Mouse (Mus musculus) heart, postnatal 36 days (tissue): ENCODE results near the gene Fbxo21. TPM values are rescaled to one million over a fixed set of nuclear protein-coding genes. Genes with fewer than 3 reads are reported as not detected.

Experiments
- DNase-seq, 2 experiments: peaks; one replicate each; pipeline ENCODE4 v3.0.0; 2021 to 2022
- intact Hi-C: fragments of 180-260 bp; cut with DNase I; formaldehyde crosslinking; loops from one replicate; pipeline ENCODE4 v1.15.1; 2025
- total RNA-seq, 2 experiments: library from RNA; stranded (reverse); gene quantifications; 2 replicates each; pipeline ENCODE4 v1.2.3; 2021

Gene Fbxo21
- 10 to 100 TPM; 35.8 to 42.6 TPM for total RNA-seq

DNA sequence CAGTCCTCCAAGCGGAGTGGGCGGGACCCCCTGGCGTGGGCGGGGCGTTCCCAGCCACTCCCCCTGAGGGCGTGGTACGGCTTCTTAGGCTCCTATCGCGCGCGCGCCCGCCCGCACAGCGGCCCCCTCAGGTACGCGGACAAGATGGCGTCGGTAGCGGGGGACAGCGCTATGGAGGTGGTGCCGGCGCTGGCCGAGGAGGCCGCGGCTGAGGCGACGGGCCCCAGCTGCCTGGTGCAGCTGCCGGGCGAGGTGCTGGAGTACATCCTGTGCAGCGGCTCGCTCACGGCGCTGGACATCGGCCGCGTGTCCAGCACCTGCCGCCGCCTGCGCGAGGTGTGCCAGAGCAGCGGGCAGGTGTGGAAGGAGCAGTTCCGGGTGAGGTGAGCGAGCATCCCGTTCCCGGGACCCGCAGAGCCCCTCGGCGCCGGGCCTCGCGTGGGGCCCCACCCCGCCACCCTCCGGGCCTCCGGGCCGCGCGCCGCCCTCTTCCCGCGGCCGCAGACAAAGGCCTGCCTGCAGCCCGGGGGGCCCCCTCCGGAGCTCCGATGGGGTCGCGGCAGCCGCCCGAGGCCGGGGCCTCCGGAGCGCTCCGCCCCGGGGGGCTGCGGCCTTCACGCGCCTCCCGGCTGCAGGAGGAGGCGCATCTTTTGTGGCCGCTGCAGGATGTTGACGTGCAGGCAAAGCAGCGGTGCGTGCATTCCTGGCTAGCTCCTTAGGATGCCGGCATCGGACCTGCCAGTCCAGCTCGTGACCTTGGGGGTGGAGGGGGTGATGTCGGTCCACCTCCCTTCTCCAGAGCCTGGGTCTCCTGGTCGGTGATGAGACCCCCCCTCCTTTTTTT is at the start of gene Fbxo21:
Fbxo21 (plus strand) TSS at position 74 of the 844 bp plus-strand sequence.
- intact Hi-C loops = no loop called here
- peak; percentile 97 to 98 for DNase-seq

DNA sequence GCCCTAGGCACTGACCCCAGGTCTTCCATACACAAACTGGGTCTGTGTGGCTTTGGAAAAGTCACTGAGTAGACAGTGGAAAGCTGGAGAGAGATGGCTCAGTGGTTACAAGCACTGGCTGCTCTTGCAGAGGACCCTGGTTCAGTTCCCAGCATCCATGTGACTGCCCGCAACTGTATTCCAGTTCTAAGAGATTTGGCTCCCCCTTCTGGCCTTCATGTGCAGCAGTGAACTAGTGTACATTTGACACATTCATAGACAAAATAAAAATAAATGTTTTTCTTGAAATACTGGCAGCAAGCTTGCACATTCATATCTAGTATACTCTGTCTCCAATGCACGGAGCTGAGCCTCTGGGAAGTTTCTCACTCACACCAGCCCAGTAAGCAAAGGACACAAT is 48.0 kb upstream of the Fbxo21 start:
- intact Hi-C loops = no loop called here
- no peak for DNase-seq

DNA sequence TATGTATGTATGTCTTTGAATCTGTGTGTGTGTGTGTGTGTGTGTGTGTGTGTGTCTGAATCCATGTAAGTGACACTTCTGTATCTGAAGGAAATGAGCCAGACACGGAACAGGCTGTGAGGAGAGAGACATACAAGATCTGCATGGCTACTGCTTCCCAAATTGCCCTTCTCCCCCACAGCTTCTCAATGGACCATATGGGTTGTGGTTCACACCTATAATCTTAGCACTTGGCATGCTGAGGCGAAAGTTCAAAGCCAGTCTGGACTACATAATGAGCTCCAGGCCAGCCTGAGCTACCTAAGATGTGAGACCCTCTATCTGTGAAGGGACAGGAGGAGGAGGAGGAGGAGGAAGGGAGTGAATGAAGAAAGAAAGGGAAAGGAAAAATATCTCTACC is 44.3 kb upstream of the Fbxo21 start:
- intact Hi-C loops = loop anchor here (2.0 kb wide), 1 partner anchor 415 kb away; no protein-coding TSS in a partner anchor
- DNase-seq = no peak

DNA sequence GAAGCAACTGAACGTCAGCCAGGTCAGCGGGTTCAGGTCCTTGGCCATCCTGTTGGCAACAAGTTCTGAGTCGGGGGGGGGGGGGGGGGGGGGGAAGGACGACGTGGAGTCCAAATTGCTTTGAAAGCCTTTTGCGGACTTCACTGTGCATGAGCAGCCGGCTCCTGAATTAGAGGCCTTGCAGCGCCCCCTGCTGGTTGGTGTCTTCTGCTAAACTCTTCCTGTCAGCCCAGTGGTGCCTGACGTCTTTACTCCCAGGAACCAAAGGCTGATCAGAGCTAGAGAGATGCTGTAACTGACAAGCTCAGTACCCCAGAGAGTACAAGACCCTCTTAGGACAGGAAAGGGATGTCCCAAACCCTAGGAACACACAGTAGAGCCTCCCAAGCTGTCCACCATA is 43.7 kb upstream of the Fbxo21 start:
- intact Hi-C loops = loop anchor here (1.0 to 2.0 kb wide), 2 partner anchors 319 to 416 kb away; no protein-coding TSS in a partner anchor
- DNase-seq = peak; percentile 74 to 87

DNA sequence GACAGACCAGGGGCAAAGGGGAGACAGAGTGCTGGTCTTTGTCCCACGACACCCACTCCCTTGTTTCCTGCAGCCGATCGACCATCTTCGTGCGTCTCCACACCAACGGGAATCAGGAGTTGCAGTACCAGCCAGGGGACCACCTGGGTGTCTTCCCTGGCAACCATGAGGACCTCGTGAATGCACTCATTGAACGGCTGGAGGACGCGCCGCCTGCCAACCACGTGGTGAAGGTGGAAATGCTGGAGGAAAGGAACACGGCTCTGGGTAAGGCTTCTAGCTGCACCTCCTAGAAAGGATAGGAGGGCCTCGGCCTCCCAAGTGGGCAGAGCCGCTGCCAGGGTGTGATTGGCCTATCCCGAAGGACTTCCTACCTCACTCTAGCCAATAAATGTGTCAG is 40.2 kb upstream of the Fbxo21 start:
- intact Hi-C loops = loop anchor here (5.0 kb wide), 1 partner anchor 66 kb away; no protein-coding TSS in a partner anchor
- no peak for DNase-seq

DNA sequence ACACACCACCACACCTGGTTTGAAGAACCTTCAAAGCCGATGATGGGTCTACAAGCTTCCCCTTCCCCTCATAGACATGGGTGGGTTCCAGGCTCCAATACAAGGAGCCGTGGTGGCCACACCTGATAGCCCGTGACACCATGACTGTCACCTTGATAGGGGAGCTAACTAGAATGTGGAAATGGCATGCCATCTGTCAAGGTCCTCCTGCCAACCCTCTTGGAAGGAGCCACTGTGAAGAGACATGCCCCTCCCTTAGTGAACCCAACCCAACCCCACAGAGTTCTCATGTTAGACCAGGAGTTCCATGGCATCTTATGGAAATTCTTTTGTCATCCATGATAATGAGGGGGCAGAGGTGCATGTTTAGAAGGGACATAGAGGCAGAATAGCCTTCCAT is 39.3 kb upstream of the Fbxo21 start:
- intact Hi-C loops = loop anchor here (5.0 kb wide), 1 partner anchor 65 kb away; no protein-coding TSS in a partner anchor

DNA sequence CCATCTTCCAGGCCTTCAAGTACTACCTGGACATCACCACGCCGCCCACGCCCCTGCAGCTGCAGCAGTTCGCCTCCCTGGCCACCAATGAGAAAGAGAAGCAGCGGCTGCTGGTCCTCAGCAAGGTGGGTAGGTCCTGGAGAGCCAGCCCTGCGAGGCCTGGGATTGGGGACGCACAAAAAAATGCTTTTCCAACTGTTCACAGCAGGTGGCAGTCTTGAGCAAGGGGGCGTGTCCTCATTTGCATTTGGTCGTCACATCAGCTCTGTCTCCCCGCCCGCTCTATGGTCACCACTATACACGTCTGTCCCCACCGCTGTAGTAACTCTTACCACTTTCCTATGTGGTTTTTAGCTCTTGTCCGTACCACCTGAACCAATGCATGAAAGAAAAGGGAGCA is 38.3 kb upstream of the Fbxo21 start:
- peak; percentile 64 to 71 for DNase-seq
- intact Hi-C loops = loop anchor here (5.0 kb wide), 1 partner anchor 64 kb away; no protein-coding TSS in a partner anchor

More for the DNA sequence above, 39.3 kb upstream of the Fbxo21 start:
- DNase-seq = no peak

DNA sequence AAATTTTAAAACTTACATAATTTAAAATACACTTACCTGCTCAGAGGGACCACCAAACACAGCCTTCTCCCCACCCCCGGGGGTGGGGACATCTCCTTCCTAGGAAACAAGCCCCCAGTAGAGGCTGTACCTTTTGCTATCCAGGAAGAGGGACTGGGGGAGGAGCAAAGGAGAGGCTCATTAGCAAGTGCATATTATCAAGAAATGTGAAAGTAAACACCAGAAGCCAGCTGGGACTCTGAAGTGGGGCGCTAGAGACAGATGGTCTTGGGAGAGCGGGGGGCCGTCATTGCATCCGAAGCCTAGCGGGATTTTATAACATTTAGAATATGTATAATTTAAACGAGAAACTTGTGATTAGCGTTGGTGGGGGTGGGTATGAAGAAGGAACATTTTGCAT is 37.1 kb upstream of the Fbxo21 start:
- intact Hi-C loops = loop anchor here (5.0 kb wide), 1 partner anchor 63 kb away; no protein-coding TSS in a partner anchor

DNA sequence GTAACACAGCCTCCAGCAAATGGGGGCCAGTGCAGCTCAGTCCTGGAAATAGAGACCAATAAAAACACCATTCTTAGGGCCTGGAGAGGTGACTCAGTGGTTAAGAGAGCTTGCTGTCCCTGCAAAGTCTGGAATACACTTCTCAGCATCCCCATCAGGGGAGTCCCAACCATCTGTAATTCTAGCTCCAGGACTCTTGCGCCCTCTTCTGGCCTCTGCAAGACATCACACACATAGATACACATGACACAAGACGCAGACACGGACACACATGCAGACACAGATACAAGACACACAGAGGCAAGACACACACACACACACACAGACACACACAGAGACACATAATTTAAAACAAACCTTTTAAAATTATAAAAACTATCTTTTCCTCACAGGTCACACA is 35.0 kb upstream of the Fbxo21 start:
- no peak for DNase-seq

More for the DNA sequence above, 37.1 kb upstream of the Fbxo21 start:
- DNase-seq = no peak

DNA sequence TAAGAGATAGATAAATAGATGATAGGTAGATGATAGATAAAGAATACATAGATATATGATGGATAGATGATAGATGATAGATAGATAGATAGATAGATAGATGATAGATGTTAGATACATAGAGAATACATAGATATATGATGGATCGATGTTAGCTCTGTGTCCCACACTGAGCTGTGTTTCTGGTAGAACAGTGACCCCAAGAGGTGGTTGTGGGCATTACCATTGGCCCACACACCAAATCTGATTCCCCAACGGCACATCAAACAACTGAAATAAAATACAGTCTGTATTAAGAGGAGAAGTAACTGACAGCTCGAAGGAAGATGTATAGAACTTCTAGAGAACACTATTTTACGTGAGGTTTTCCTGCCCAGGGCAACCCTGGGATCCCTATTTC is 29.9 kb upstream of the Fbxo21 start:
- peak; percentile 29 to 52 for DNase-seq
- intact Hi-C loops = loop anchor here (5.0 kb wide), 2 partner anchors 334 to 439 kb away; no protein-coding TSS in a partner anchor

More for the DNA sequence above, 35.0 kb upstream of the Fbxo21 start:
- intact Hi-C loops = no loop called here

DNA sequence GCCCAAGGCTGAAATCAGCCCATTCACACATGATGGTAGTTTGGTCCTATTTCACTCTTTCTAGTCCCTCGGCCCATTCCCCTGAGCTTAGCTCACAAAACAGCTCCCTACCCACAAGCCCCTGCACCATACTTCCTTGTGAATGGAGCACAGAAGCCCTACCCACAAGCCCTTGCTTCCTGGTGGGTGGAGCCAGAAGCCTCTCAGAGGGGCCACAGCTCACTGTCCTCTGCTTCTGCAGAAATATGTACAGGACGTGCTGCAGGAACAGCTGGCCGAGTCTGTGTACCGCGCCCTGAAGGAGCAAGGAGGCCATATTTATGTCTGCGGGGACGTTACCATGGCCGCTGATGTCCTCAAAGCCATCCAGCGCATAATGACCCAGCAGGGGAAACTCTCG is 27.1 kb upstream of the Fbxo21 start:
- DNase-seq = no peak
- intact Hi-C loops = loop anchor here (5.0 kb wide), 2 partner anchors 337 to 442 kb away; no protein-coding TSS in a partner anchor

DNA sequence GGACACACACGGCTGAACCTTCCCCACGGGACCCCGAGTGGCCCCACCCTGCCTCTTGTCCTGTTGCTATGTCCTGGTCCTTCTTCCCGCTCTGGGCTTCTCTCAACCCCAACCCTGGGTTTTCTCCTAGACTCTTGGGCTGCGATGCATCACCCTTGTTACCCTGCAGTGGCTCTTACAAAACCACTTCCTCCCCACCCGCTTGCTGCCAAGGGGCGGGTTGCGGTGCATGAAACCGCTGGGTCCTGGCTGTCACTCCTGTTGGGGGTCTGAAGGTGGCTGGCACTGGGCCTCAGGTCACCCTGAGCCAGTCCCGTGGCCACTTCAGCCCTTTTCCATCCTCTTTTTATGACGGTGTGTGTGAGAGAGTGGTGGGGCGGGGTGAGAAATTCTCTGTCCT is 22.6 kb upstream of the Fbxo21 start:
- no peak for DNase-seq
- intact Hi-C loops = no loop called here

DNA sequence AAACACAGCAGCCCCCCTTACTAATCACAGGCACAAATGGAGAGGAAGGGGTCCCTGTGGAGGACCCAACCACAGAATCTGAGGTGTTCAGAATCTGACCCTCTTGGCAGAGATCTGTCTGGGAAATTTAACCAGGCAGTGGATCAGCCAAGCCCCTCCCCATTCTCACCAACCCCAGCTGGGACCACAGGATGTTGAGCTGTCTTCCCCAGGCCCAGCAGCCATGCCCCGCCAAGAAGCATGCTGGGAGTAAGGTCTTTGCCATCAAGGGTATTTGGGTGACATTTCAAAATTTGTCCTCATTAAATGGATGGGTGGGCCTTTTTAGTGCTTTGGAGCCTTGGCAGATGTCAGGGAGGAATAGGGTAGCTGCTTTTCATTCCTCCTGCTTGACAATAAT is 22.1 kb upstream of the Fbxo21 start:
- intact Hi-C loops = no loop called here
- no peak for DNase-seq

DNA sequence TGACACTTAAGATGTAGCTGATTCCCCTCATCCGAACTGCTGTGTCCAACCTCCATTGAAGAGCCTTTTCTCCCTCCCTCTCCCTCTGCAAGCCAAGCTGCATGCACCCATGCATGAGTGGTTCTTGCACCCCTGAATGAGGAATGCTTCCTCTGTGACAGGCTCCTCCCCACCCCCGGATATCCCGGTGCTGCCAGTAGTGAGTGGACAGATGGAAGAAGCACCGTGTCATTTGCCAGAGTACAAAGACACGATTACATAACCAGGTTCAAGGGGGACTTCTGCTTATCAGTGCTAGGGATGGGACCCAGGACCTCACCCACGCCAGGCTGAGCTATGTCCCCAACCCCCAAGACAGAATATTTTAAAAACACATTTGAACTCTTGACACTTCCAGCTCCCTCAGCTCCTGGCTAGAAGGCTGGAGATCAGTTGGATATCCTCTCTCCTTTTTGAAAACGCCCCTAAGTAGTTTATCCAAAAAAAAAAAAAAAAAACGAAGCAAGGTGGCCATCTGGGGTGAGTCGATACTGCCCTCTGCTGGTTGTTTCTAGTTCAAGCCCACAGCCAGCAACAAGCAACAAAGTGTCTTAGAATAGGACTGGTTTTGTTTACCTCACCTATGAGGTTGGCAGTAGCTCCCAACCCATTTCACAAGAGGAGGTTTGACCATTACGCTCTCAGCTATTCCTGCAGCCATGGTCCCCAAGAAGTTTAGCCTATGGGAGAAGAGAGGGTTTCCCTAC is 20.7 kb upstream of the Fbxo21 start:
- peak in 1 of 2 experiments; percentile 14 for DNase-seq
- intact Hi-C loops = no loop called here

DNA sequence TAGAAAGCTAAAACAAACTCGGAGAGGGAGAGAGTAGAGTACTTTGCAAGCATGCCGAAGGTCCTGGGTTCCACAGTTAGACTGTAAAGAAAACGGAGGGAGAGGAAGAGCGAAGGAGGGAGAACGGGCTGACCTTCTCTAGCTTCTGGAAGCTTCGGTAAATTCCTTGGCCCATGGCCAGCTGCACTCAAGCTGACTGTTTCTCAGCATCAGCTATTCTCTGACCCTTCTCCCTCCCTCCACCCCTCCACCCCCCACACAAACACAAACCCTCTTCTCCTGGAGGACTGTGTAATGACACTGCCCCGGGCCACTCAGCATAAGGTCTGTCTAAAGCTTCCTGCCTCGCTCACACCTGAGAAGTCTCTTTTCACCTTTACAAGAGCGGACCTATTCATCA is 11.8 kb upstream of the Fbxo21 start:
- intact Hi-C loops = no loop called here
- no peak for DNase-seq

DNA sequence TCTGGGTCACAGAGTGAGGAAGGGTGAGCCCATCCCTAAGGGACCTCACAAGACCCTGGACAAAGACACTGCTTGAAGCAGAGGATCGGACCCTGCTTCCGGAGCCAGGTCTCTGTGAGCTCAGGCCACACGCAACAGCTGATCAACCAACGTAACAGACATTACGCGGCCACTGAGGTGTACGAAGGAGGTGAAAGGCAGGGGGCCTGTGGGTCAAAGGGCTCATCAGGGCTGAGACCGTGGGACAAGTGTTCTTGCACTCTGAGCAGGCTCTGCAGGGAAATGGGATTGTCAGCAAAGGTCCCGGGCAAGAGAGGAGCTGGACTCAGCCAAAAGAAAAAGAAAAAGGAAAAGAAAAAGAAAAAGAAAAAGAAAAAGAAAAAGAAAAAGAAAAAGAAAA is 9.6 kb upstream of the Fbxo21 start:
- intact Hi-C loops = no loop called here
- DNase-seq = no peak

DNA sequence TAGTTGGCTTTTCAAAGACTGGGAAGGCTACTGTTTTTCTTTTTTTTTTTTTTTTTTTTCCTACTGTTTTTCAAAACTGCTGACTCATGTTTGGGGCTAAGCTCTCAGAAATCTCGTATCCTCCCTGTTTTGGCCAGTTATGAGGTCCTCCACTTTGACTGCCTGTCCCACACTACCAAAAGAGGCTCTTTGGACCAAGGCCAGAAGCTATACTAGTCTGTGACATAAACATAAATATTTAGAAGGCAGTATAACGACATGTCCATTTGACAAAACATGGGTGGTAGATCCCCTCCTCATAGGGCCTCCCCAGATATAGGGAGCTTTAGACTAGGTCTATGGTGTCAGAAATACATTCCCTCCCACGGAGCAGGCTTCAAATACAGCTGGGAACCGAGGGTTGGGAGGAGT is 8.9 kb upstream of the Fbxo21 start:
- DNase-seq = no peak
- intact Hi-C loops = no loop called here

DNA sequence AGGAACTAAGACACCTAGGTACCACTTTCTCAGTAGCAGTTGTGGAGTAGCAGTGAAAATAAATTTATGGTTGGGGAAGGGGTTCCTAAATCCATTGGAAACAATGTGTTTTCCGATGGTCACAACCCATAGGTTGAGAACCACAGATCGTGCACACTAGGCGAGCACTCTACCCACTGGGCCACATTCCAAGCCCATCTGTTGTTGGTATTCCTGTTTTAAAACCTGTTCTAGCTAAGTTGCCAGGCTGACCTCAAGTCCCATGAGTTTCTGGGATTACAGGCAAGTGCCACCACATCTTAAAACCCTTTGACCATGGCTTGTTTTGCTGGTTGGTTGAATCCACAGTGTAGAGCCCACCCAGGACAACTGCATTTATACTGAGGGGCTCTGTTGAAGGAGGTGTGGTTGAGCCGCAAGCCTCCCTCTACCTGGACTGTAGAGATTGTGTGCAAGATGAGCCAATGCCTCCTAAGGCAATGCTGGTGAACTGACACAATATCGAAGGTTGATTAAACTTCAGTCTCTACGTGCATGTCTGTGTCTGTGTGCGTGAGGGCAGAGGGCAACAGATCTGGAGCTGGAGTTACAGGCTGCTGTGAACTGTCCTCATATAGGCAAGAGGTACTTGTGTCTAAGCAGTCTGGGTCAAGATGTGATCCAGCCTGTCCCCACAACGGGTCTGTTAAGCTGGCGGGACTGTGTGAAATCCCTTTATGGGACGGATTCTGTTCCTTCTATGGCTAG is 6.7 kb upstream of the Fbxo21 start:
- intact Hi-C loops = no loop called here
- DNase-seq = no peak

DNA sequence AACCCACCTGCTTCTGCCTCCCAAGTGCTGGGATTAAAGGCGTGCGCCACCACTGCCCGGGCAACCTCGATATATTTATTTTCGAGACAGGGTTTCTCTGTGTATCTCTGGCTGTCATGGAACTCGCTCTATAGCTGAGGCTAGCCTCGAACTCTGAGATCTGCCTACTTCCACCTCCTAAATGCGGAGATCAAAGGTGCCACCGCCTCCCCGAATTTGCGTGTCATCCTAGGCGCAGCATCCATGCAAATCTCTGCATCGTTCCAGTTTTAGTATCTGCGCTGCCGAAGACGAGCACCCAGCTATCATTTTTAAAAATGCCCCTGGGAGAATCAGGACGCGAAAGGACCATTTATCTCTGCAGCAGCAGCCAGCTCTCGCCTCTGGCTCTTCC is 270 bp upstream of the Fbxo21 start:
- intact Hi-C loops = no loop called here
- peak in 1 of 2 experiments; percentile 11 for DNase-seq

DNA sequence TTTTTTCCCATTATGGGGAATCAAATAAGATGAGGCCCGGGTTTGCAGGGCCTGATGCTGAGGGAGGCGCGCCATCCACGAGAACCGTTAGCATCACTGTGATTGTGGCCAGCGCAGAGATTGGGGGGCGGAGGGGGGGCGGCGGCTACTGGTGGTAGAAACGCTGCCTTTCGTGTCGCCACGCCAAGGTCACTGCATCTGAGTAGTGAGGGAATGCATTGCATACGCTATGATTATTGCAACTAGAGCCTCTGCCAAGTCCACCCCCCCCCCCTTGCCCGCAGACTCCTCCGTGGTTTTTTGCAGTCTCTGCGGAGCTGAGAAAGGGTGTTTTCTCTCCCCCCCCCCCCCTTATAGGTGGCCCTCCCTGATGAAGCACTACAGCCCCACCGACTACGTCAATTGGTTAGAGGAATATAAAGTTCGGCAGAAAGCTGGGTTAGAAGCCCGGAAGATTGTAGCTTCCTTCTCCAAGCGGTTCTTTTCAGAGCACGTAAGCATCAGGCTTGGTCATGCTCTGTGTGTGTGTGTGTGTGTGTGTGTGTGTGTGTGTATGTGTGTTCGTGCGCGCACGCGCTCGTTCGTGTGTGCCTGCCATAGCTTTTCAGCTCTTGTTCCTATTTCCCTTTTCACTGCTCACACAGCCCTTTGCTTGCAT is 1.1 kb downstream of the Fbxo21 start:
- intact Hi-C loops = no loop called here
- no peak for DNase-seq
